Mouse (Mus musculus) lung, postnatal 25 days (tissue): ENCODE results near the gene Cdc7.
"Not testable (repeated sequence)": the region's sequence is repeated elsewhere in the genome, so short reads cannot be mapped to it uniquely, and the experiment has no call there.

Experiments
- DNase-seq: peaks from one replicate; pipeline ENCODE4 v3.0.0; 2022; ENCODE audit warnings: low spot score

Cdc7 gene

GRCm38 (mm10) chr5:106963584-106964512, at the start of gene Cdc7:
Gene Cdc7 (plus strand): TSS chr5:106964322.
- DNase-seq, result peak; percentile 92

- no peak for DNase-seq
Observed at GRCm38 (mm10) chr5:106919315-106919714, 44.8 kb upstream of the Cdc7 start.

- peak; percentile 4 for DNase-seq
Observed at GRCm38 (mm10) chr5:106925488-106926368, 38.4 kb upstream of the Cdc7 start, which contains the start of gene Hfm1. Gene Hfm1 (minus strand): TSS chr5:106926321.

- DNase-seq, result no peak
Observed at GRCm38 (mm10) chr5:106926369-106926686, 37.8 kb upstream of the Cdc7 start.

- no peak for DNase-seq
Observed at GRCm38 (mm10) chr5:106927996-106928395, 36.1 kb upstream of the Cdc7 start.

- no peak for DNase-seq
Observed at GRCm38 (mm10) chr5:106946342-106946741, 17.8 kb upstream of the Cdc7 start.

- DNase-seq, result no peak
Observed at GRCm38 (mm10) chr5:106948683-106949082, 15.4 kb upstream of the Cdc7 start.

GRCm38 (mm10) chr5:106956467-106956866, 7.7 kb upstream of the Cdc7 start:
- peak; percentile 14 for DNase-seq

GRCm38 (mm10) chr5:106959031-106959430, 5.1 kb upstream of the Cdc7 start:
- peak; percentile 12 for DNase-seq

GRCm38 (mm10) chr5:106960451-106960850, 3.7 kb upstream of the Cdc7 start:
- no peak for DNase-seq

GRCm38 (mm10) chr5:106964513-106965014, 442 bp downstream of the Cdc7 start:
- DNase-seq, result no peak

- no peak for DNase-seq
Observed at GRCm38 (mm10) chr5:106966443-106966842, 2.3 kb downstream of the Cdc7 start.

- no peak for DNase-seq
Observed at GRCm38 (mm10) chr5:106967578-106967977, 3.5 kb downstream of the Cdc7 start.

GRCm38 (mm10) chr5:106973883-106974282, 9.8 kb downstream of the Cdc7 start:
- no peak for DNase-seq

- DNase-seq, result no peak
Observed at GRCm38 (mm10) chr5:106979156-106979555, 15.0 kb downstream of the Cdc7 start.

- no peak for DNase-seq
Observed at GRCm38 (mm10) chr5:106982298-106982952, 18.3 kb downstream of the Cdc7 start.

GRCm38 (mm10) chr5:106984934-106985333, 20.8 kb downstream of the Cdc7 start:
- not testable (repeated sequence) for DNase-seq

GRCm38 (mm10) chr5:106985594-106985993, 21.5 kb downstream of the Cdc7 start:
- DNase-seq, result no peak

- DNase-seq, result peak; percentile 53
Observed at GRCm38 (mm10) chr5:106989181-106989580, 25.1 kb downstream of the Cdc7 start.

- no peak for DNase-seq
Observed at GRCm38 (mm10) chr5:106989786-106990185, 25.7 kb downstream of the Cdc7 start.

GRCm38 (mm10) chr5:106990639-106991299, 26.6 kb downstream of the Cdc7 start:
- peak; percentile 71 for DNase-seq
